Mouse (Mus musculus) CH12.LX (cell line): ENCODE results near the gene 1700019D03Rik. TPM values are rescaled to one million over a fixed set of nuclear protein-coding genes. Genes with fewer than 3 reads are reported as not detected.

Experiments used
- DNase-seq: peaks from one replicate; pipeline ENCODE4 v3.0.0-alpha.2; 2013; ENCODE audit errors: extremely low read depth
- H3K27ac ChIP-seq: 2 replicates; pipeline ENCODE4 v1.5.1; 2012; ENCODE audit warnings: low read depth, mild to moderate bottlenecking, control low read depth, moderate library complexity; ENCODE audit not compliant: insufficient read depth
- H3K27me3 ChIP-seq: replicated peaks from 2 replicates; pipeline ENCODE3; 2012; ENCODE audit warnings: inconsistent platforms
- H3K36me3 ChIP-seq, 2 experiments: replicated peaks in 1 of 2; 2 replicates each; pipeline versions ENCODE3 to v1.6.1; 2012; ENCODE audit warnings: inconsistent platforms in 1 of 2, low read length in 1 of 2, mild to moderate bottlenecking in 1 of 2, mixed read lengths in 1 of 2, moderate library complexity in 1 of 2; ENCODE audit not compliant: control insufficient read depth in 1 of 2, insufficient read depth in 1 of 2
- H3K4me1 ChIP-seq, 2 experiments: 2 replicates each; pipeline ENCODE4 v1.6.1; 2012; ENCODE audit warnings: inconsistent platforms in 1 of 2, moderate library complexity in 1 of 2; ENCODE audit not compliant: insufficient read depth in 2 of 2, control insufficient read depth in 1 of 2
- H3K4me2 ChIP-seq: 2 replicates; pipeline ENCODE4 v1.6.1; 2012; ENCODE audit warnings: low read depth, mild to moderate bottlenecking, control low read depth; ENCODE audit not compliant: poor library complexity, insufficient read depth, severe bottlenecking
- H3K4me3 ChIP-seq, 3 experiments: fragments of 150-350 bp in 1 of 3; sonication (generic) in 1 of 3; replicated peaks in 1 of 3; 2 replicates each; pipeline versions ENCODE3 to v1.5.1; 2011 to 2012; ENCODE audit warnings: low read depth in 2 of 3, low read length in 2 of 3, mild to moderate bottlenecking in 2 of 3, moderate library complexity in 2 of 3, control low read depth in 1 of 3, improper control_type of control experiment in 1 of 3, inconsistent platforms in 1 of 3, mixed read lengths in 1 of 3; ENCODE audit not compliant: poor library complexity in 1 of 3
- H3K79me2 ChIP-seq: replicated peaks from 2 replicates; pipeline ENCODE4 v1.6.1; 2012; ENCODE audit warnings: mild to moderate bottlenecking, moderate library complexity; ENCODE audit not compliant: control insufficient read depth, poor library complexity, insufficient read depth, severe bottlenecking; ENCODE audit errors: extremely low read depth
- H3K9ac ChIP-seq: 2 replicates; pipeline ENCODE4 v1.6.1; 2012; ENCODE audit warnings: low read depth, mild to moderate bottlenecking, control low read depth, moderate library complexity; ENCODE audit not compliant: insufficient read depth
- H3K9me3 ChIP-seq: replicated peaks from 2 replicates; pipeline ENCODE3; 2012; ENCODE audit warnings: low read length, inconsistent platforms, mixed read lengths
- CHD1 ChIP-seq: IDR thresholded peaks from 2 replicates; pipeline ENCODE4 v1.6.1; 2012; ENCODE audit warnings: low read depth, low read length, improper control_type of control experiment, inconsistent platforms
- CHD2 ChIP-seq: IDR thresholded peaks from 2 replicates; pipeline ENCODE4 v1.6.1; 2011; ENCODE audit warnings: low read length, improper control_type of control experiment
- ELF1 ChIP-seq: IDR thresholded peaks from 2 replicates; pipeline ENCODE4 v1.6.1; 2014; ENCODE audit warnings: low read depth, mild to moderate bottlenecking, inconsistent platforms, low read length, improper control_type of control experiment
- EP300 ChIP-seq: IDR thresholded peaks from 2 replicates; pipeline ENCODE4 v1.6.1; 2011; ENCODE audit warnings: low read length, improper control_type of control experiment
- ETS1 ChIP-seq: conservative IDR thresholded peaks from 2 replicates; pipeline ENCODE4 v1.6.1; 2012; ENCODE audit warnings: low read depth, mild to moderate bottlenecking, inconsistent platforms, low read length, improper control_type of control experiment, moderate library complexity
- HCFC1 ChIP-seq: IDR thresholded peaks from 2 replicates; pipeline ENCODE4 v1.6.1; 2012; ENCODE audit warnings: low read depth, mild to moderate bottlenecking, inconsistent platforms, low read length, improper control_type of control experiment
- IRF4 ChIP-seq: IDR thresholded peaks from 2 replicates; pipeline ENCODE4 v1.6.1; 2014; ENCODE audit warnings: low read depth, mild to moderate bottlenecking, inconsistent platforms, low read length, improper control_type of control experiment
- KAT2A ChIP-seq: IDR thresholded peaks from 2 replicates; pipeline ENCODE4 v1.6.1; 2012; ENCODE audit warnings: low read length, improper control_type of control experiment, inconsistent platforms; ENCODE audit not compliant: insufficient replicate concordance
- MAX ChIP-seq: IDR thresholded peaks from 2 replicates; pipeline ENCODE4 v1.6.1; 2011; ENCODE audit warnings: low read length, improper control_type of control experiment
- MEF2A ChIP-seq: IDR thresholded peaks from 2 replicates; pipeline ENCODE4 v1.6.1; 2014; ENCODE audit warnings: low read depth, mild to moderate bottlenecking, inconsistent platforms, low read length, improper control_type of control experiment, borderline replicate concordance
- MYC ChIP-seq: IDR thresholded peaks from 2 replicates; pipeline ENCODE4 v1.6.1; 2011; ENCODE audit warnings: low read depth, mild to moderate bottlenecking, improper control_type of control experiment, low read length
- NELFE ChIP-seq: IDR thresholded peaks from 2 replicates; pipeline ENCODE4 v1.6.1; 2011; ENCODE audit warnings: low read depth, low read length, improper control_type of control experiment
- NRF1 ChIP-seq: IDR thresholded peaks from 2 replicates; pipeline ENCODE4 v1.6.1; 2014; ENCODE audit warnings: low read depth, mild to moderate bottlenecking, inconsistent platforms, low read length, improper control_type of control experiment, moderate library complexity
- PAX5 ChIP-seq: IDR thresholded peaks from 2 replicates; pipeline ENCODE4 v1.6.1; 2012; ENCODE audit warnings: low read length, inconsistent platforms, mixed read lengths
- POLR2A ChIP-seq: IDR thresholded peaks from 2 replicates; pipeline ENCODE4 v1.6.1; 2011; ENCODE audit warnings: low read depth, mild to moderate bottlenecking, improper control_type of control experiment, low read length
- POLR2AphosphoS2 ChIP-seq: IDR thresholded peaks from 2 replicates; pipeline ENCODE4 v1.6.1; 2011; ENCODE audit warnings: low read depth, low read length, improper control_type of control experiment
- RAD21 ChIP-seq: IDR thresholded peaks from 2 replicates; pipeline ENCODE4 v1.6.1; 2011; ENCODE audit warnings: low read depth, mild to moderate bottlenecking, low read length, improper control_type of control experiment, moderate library complexity
- SIN3A ChIP-seq: IDR thresholded peaks from 2 replicates; pipeline ENCODE4 v1.6.1; 2012; ENCODE audit warnings: low read length, improper control_type of control experiment, inconsistent platforms
- TBP ChIP-seq: conservative IDR thresholded peaks from 2 replicates; pipeline ENCODE4 v1.6.1; 2011; ENCODE audit warnings: low read depth, low read length, improper control_type of control experiment
- TCF12 ChIP-seq: IDR thresholded peaks from 2 replicates; pipeline ENCODE4 v1.6.1; 2014; ENCODE audit warnings: low read depth, mild to moderate bottlenecking, inconsistent platforms, low read length, improper control_type of control experiment
- UBTF ChIP-seq: IDR thresholded peaks from 2 replicates; pipeline ENCODE4 v1.6.1; 2012; ENCODE audit warnings: low read depth, mild to moderate bottlenecking, inconsistent platforms, low read length, improper control_type of control experiment, moderate library complexity
- USF2 ChIP-seq: conservative IDR thresholded peaks from 2 replicates; pipeline ENCODE4 v1.6.1; 2011; ENCODE audit warnings: low read depth, low read length, improper control_type of control experiment
- ZC3H11A ChIP-seq: IDR thresholded peaks from 2 replicates; pipeline ENCODE4 v1.6.1; 2012; ENCODE audit warnings: low read depth, mild to moderate bottlenecking, inconsistent platforms, low read length, improper control_type of control experiment
- ZNF384 ChIP-seq: IDR thresholded peaks from 2 replicates; pipeline ENCODE4 v1.6.1; 2012; ENCODE audit warnings: low read depth, low read length, improper control_type of control experiment, inconsistent platforms
- dilution Hi-C: fragments of 300-500 bp; cut with MboI; formaldehyde crosslinking; loops from 2 replicates; pipeline ENCODE4 v1.14.3; 2020; ENCODE audit warnings: low sequenced_read_pairs; ENCODE audit not compliant: extremely low pct_unique_long_range_greater_than_20kb, extremely low pct_ligation_motif_present
- in situ Hi-C: fragments of 300-500 bp; cut with MboI; formaldehyde crosslinking; loops from 3 replicates; pipeline ENCODE4 v1.14.3; 2019; ENCODE audit warnings: low sequenced_read_pairs, low pct_ligation_motif_present, low pct_unique_long_range_greater_than_20kb, mixed read lengths
- polyA plus RNA-seq: library from polyadenylated mRNA; unstranded; fragments of >175 nt; gene quantifications from 2 replicates; pipeline ENCODE4 v1.2.1, GENCODE M21; 2012; ENCODE audit warnings: low read depth; ENCODE audit not compliant: insufficient read length
- total RNA-seq, 2 experiments: library from RNA; depleted of rRNA; stranded (reverse); fragments of 300-350 nt in 1 of 2; fragments of >200 nt in 1 of 2; gene quantifications; 2 replicates each; pipeline ENCODE4 v1.2.3; 2012 to 2014

1700019D03Rik gene
- total and polyA plus RNA-seq, 3 experiments: 1.3 to 2.6 (median 1.7) TPM

- TF ChIP-seq USF2 (no peak), POLR2AphosphoS2 (no peak), HCFC1 (no peak), ZC3H11A (no peak), PAX5 (no peak), MYC (no peak), NRF1 (no peak), UBTF (no peak), MAX (no peak), CHD1 (no peak), EP300 (no peak), ETS1 (no peak), NELFE (no peak)
- dilution Hi-C loops: no loop called here
- no peak overlapping the region for H3K9ac ChIP-seq
These were observed 65.5 kb downstream of the 1700019D03Rik start for GRCm38 (mm10) chr1:52954456-52954855.

GRCm38 (mm10) chr1:52953548-52953947, 66.4 kb downstream of the 1700019D03Rik start:
- dilution Hi-C loops: no loop called here

More at GRCm38 (mm10) chr1:52954456-52954855, 65.5 kb downstream of the 1700019D03Rik start:
- Histone ChIP-seq H3K36me3 (no peaks in the 10 kb centered on the region), H3K4me3 (no peak overlapping the region), H3K4me1 (peaks cover 3 to 43% of the 10 kb centered on the region in 2 experiments), H3K27ac (no peak overlapping the region), H3K79me2 (no peaks in the 10 kb centered on the region), H3K27me3 (no peaks in the 10 kb centered on the region), H3K9me3 (no peaks in the 10 kb centered on the region), H3K4me2 (no peak overlapping the region)
- no peak for DNase-seq
- in situ Hi-C loops: loop anchor here (10.0 to 25.0 kb wide), 3 partner anchors 70 to 317 kb away; partner anchors contain the start of genes 1700019D03Rik, Hibch and Nemp2

More at GRCm38 (mm10) chr1:52953548-52953947, 66.4 kb downstream of the 1700019D03Rik start:
- TF ChIP-seq KAT2A: no peak
- TF ChIP-seq POLR2AphosphoS2: no peak
- no peak for TF ChIP-seq RAD21
- TF ChIP-seq MEF2A: no peak
- peak; percentile 45; the same call in 1 of the 2 replicates for TF ChIP-seq IRF4
- no peak for TF ChIP-seq ZNF384
- no peak for TF ChIP-seq NELFE
- no peak for TF ChIP-seq SIN3A
- peak; percentile 57; the same call in 1 of the 2 replicates for TF ChIP-seq CHD2
- TF ChIP-seq TBP: no peak
- no peak for TF ChIP-seq POLR2A
- no peak for TF ChIP-seq ELF1
- TF ChIP-seq TCF12: 0 out of 2 replicates have a peak, but pooled peaks have one; percentile 15
- TF ChIP-seq ETS1: no peak
- TF ChIP-seq PAX5: no peak
- Histone ChIP-seq H3K27me3 (no peaks in the 10 kb centered on the region), H3K9me3 (no peaks in the 10 kb centered on the region), H3K9ac (no peak overlapping the region), H3K4me3 (peak overlapping the region in 1 of 3 experiments; percentile 35), H3K27ac (no peak overlapping the region), H3K4me2 (peak overlapping the region; percentile 98; the same call in 1 of the 2 replicates), H3K4me1 (peaks cover 3 to 43% of the 10 kb centered on the region in 2 experiments), H3K79me2 (no peaks in the 10 kb centered on the region), H3K36me3 (no peaks in the 10 kb centered on the region)
- in situ Hi-C loops: loop anchor here (10.0 to 25.0 kb wide), 3 partner anchors 71 to 316 kb away; partner anchors contain the start of genes 1700019D03Rik, Hibch and Nemp2
- peak; percentile 64 for DNase-seq
